Comparison of ENCODE assay signal across 8 mouse cellular contexts in genomic region chr4:134930190-134930589, GRCm38 (mm10). TPM values are rescaled to one million over a fixed set of nuclear protein-coding genes. Genes with fewer than 3 reads are reported as not detected.
DNase-seq lines count a peak whose midpoint lies in the region; ATAC-seq and TF ChIP-seq lines count a peak whose summit lies in the region.

No protein-coding gene starts in this region.

- no peak for TF ChIP-seq CTCF in ES-Bruce4 (IDR thresholded peaks at IDR 0.05; ENCODE audit: low read depth, low read length)

- peaks cover 26% of the 10 kb centered on the region for H3K4me1 ChIP-seq in heart, embryonic 10.5 days
- H3K4me1 ChIP-seq in ES-Bruce4 (ENCODE audit: control insufficient read depth, insufficient read depth, low read length), result no peaks in the 10 kb centered on the region
- peaks cover 35% of the 10 kb centered on the region for H3K4me1 ChIP-seq in forebrain, embryonic 15.5 days
- peaks cover 64% of the 10 kb centered on the region for H3K4me1 ChIP-seq in liver, embryonic 15.5 days (replicated peaks)

- peak; percentile 9; the same call in 1 of the 2 replicates for ATAC-seq in forebrain, embryonic 15.5 days (replicated peaks)
- no peak for ATAC-seq in liver, embryonic 15.5 days (ENCODE audit: insufficient read depth)

- no peak for TF ChIP-seq POLR2A in ES-Bruce4 (IDR thresholded peaks at IDR 0.05; ENCODE audit: insufficient read depth, low read length)

- H3K9me3 ChIP-seq in heart, embryonic 10.5 days, result no peaks in the 10 kb centered on the region
- H3K9me3 ChIP-seq in ES-Bruce4 (replicated peaks; ENCODE audit: control insufficient read depth, insufficient read depth, low read length, poor library complexity, severe bottlenecking), result no peaks in the 10 kb centered on the region
- H3K9me3 ChIP-seq in forebrain, embryonic 15.5 days, result no peaks in the 10 kb centered on the region
- no peaks in the 10 kb centered on the region for H3K9me3 ChIP-seq in liver, embryonic 15.5 days (replicated peaks)

- peak overlapping the region; percentile 97 for H3K4me3 ChIP-seq in heart, embryonic 10.5 days
- peak overlapping the region; percentile 42 for H3K4me3 ChIP-seq in ES-Bruce4 (ENCODE audit: low read depth, low read length)
- peak overlapping the region; percentile 79 for H3K4me3 ChIP-seq in forebrain, embryonic 15.5 days
- H3K4me3 ChIP-seq in liver, embryonic 15.5 days (replicated peaks), result peak overlapping the region; percentile 97

- H3K27me3 ChIP-seq in heart, embryonic 10.5 days (ENCODE audit: insufficient read depth, poor library complexity, severe bottlenecking), result no peaks in the 10 kb centered on the region
- no peaks in the 10 kb centered on the region for H3K27me3 ChIP-seq in ES-Bruce4 (ENCODE audit: control insufficient read depth, insufficient read depth, low read length, poor library complexity, severe bottlenecking)
- no peaks in the 10 kb centered on the region for H3K27me3 ChIP-seq in forebrain, embryonic 15.5 days
- no peaks in the 10 kb centered on the region for H3K27me3 ChIP-seq in liver, embryonic 15.5 days

- peak overlapping the region; percentile 91 for H3K4me2 ChIP-seq in forebrain, embryonic 15.5 days (replicated peaks)
- peak overlapping the region; percentile 79 for H3K4me2 ChIP-seq in liver, embryonic 15.5 days

- WGBS in heart, embryonic 10.5 days, result 25% methylated on average over 9 of the region's 9 CpGs
- WGBS in forebrain, embryonic 15.5 days, result 24% methylated on average over 9 of the region's 9 CpGs
- WGBS in liver, embryonic 15.5 days (ENCODE audit: insufficient replicate concordance), result 26% methylated on average over 9 of the region's 9 CpGs

- no peak for TF ChIP-seq EP300 in ES-Bruce4 (IDR thresholded peaks at IDR 0.05; ENCODE audit: insufficient read depth, low read depth, low read length)

- no peak overlapping the region for H3K9ac ChIP-seq in ES-Bruce4 (ENCODE audit: low read depth, poor library complexity, severe bottlenecking)
- H3K9ac ChIP-seq in forebrain, embryonic 15.5 days (replicated peaks), result peak overlapping the region; percentile 36; the same call in 1 of the 2 replicates
- H3K9ac ChIP-seq in liver, embryonic 15.5 days, result peak overlapping the region; percentile 64

- peaks cover 63% of the 10 kb centered on the region for H3K36me3 ChIP-seq in heart, embryonic 10.5 days
- H3K36me3 ChIP-seq in ES-Bruce4 (ENCODE audit: control insufficient read depth, insufficient read depth, low read length, poor library complexity, severe bottlenecking), result peaks cover 39% of the 10 kb centered on the region
- H3K36me3 ChIP-seq in forebrain, embryonic 15.5 days, result peaks cover 54% of the 10 kb centered on the region
- peaks cover 79% of the 10 kb centered on the region for H3K36me3 ChIP-seq in liver, embryonic 15.5 days (replicated peaks)

- H3K27ac ChIP-seq in heart, embryonic 10.5 days, result peak overlapping the region; percentile 91; the same call in 1 of the 2 replicates
- H3K27ac ChIP-seq in ES-Bruce4 (ENCODE audit: insufficient read depth, low read length), result no peak overlapping the region
- peak overlapping the region; percentile 69 for H3K27ac ChIP-seq in forebrain, embryonic 15.5 days (replicated peaks)
- peak overlapping the region; percentile 100 for H3K27ac ChIP-seq in liver, embryonic 15.5 days (replicated peaks)

- no peak for DNase-seq in heart, embryonic 10.5 days (ENCODE audit: low spot score)
- DNase-seq in heart, adult 9 months (ENCODE audit: low spot score in 2 of 2), result no peak
- DNase-seq in urinary bladder, postnatal 25 days (ENCODE audit: low spot score), result no peak
- no peak for DNase-seq in right cerebral cortex, postnatal 10 days (ENCODE audit: low spot score in 2 of 2)
- no peak for DNase-seq in urinary bladder, adult 2 months (ENCODE audit: low spot score)

RNA-seq across cellular contexts. Expression of gene Syf2, which starts 0.5 kb away (rescaled TPM):
- 52.3 and 63.0 TPM in 2 replicates for polyA plus RNA-seq in heart, embryonic 10.5 days (2016; fragmentation: Nextera tagmentation; extraction: Ambion mirVana)
- polyA plus RNA-seq in ES-Bruce4 (2011; ENCODE audit: insufficient read depth, insufficient read length, low read depth, missing spikeins), result 52.6 and 53.3 TPM in 2 replicates
- 75.1 and 77.3 TPM in 2 replicates for polyA plus RNA-seq in forebrain, embryonic 15.5 days (2015; fragmentation: Nextera tagmentation; extraction: Ambion mirVana)
- polyA plus RNA-seq in liver, embryonic 15.5 days (2015; fragmentation: Nextera tagmentation; extraction: Ambion mirVana), result 46.4 and 50.2 TPM in 2 replicates
- polyA plus RNA-seq in urinary bladder, adult 2 months (2012; rRNA removed), result 98.8 and 107 TPM in 2 replicates

RNA-seq across cellular contexts. Expression of gene Rsrp1, which starts 6.8 kb away (rescaled TPM):
- polyA plus RNA-seq in heart, embryonic 10.5 days (2016; fragmentation: Nextera tagmentation; extraction: Ambion mirVana), result 329 and 376 TPM in 2 replicates
- 209 and 226 TPM in 2 replicates for polyA plus RNA-seq in ES-Bruce4 (2011; ENCODE audit: insufficient read depth, insufficient read length, low read depth, missing spikeins)
- polyA plus RNA-seq in forebrain, embryonic 15.5 days (2015; fragmentation: Nextera tagmentation; extraction: Ambion mirVana), result 555 and 574 TPM in 2 replicates
- 280 and 309 TPM in 2 replicates for polyA plus RNA-seq in liver, embryonic 15.5 days (2015; fragmentation: Nextera tagmentation; extraction: Ambion mirVana)
- polyA plus RNA-seq in urinary bladder, adult 2 months (2012; rRNA removed), result 580 and 969 TPM in 2 replicates

RNA-seq across cellular contexts. Expression of gene Tmem50a, which starts 15.4 kb away (rescaled TPM):
- polyA plus RNA-seq in heart, embryonic 10.5 days (2016; fragmentation: Nextera tagmentation; extraction: Ambion mirVana), result 129 and 131 TPM in 2 replicates
- polyA plus RNA-seq in ES-Bruce4 (2011; ENCODE audit: insufficient read depth, insufficient read length, low read depth, missing spikeins), result 84.6 and 87.1 TPM in 2 replicates
- 193 and 194 TPM in 2 replicates for polyA plus RNA-seq in forebrain, embryonic 15.5 days (2015; fragmentation: Nextera tagmentation; extraction: Ambion mirVana)
- 70.6 and 79.4 TPM in 2 replicates for polyA plus RNA-seq in liver, embryonic 15.5 days (2015; fragmentation: Nextera tagmentation; extraction: Ambion mirVana)
- 167 and 192 TPM in 2 replicates for polyA plus RNA-seq in urinary bladder, adult 2 months (2012; rRNA removed)

Comparison
In these comparisons a context has a peak if more than half of its experiments do, and no peak if none do; other contexts are left out.
1. H3K4me3 ChIP-seq: peak in every context shown above with its lines; median percentile 97 in heart, embryonic 10.5 days; 97 in liver, embryonic 15.5 days; 79 in forebrain, embryonic 15.5 days; 42 in ES-Bruce4.